ENCODE assay signal across 18 mouse cellular contexts in the genomic region with DNA sequence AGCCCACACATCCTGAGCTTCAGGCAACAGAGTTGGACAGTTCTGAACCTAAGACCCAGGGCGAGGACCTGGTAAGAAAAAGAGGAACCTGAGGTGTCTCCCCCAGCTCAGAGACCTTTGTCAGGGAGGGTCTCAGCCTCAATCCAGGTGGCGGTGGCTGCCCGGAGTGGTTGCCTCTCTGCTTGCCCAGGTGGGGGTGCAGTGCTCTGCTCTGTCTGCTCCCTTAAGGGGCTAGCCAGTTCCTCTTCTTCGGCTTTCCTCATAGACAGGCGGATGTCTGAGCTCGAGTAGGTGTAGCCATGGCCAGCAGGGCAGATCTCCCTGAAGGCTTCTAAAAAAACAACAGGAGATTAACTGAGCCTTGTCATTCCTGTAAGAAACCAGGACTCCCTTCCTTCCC.
"Had no signal": no experiment of that assay in that cellular context is flagged by ENCODE, and none has a peak within 500 bp of the region (broad histone marks: within the 10 kb centered on the region; RNA-seq: fewer than 3 reads in every experiment).

No protein-coding gene starts in this region.

- DNase-seq: kidney, adult 18-20 months; kidney, postnatal 25 days; layer of hippocampus, adult 9-11 months; liver, postnatal 0 days; lung, embryonic 14.5 days; midbrain, embryonic 14.5 days; thymus, postnatal 36 days had no signal

- H3K4me1 ChIP-seq: neural tube, embryonic 12.5 days; neural tube, embryonic 15.5 days had no signal

- H3K4me3 ChIP-seq: layer of hippocampus, adult 2 months; limb, embryonic 12.5 days; limb, embryonic 15.5 days; neural tube, embryonic 12.5 days; neural tube, embryonic 15.5 days; stomach, embryonic 15.5 days had no signal

- H3K27ac ChIP-seq: kidney, postnatal 0 days; layer of hippocampus, adult 2 months; limb, embryonic 12.5 days; limb, embryonic 15.5 days; liver, embryonic 14.5 days; macrophage; neural tube, embryonic 12.5 days; neural tube, embryonic 15.5 days; stomach, embryonic 15.5 days had no signal

- ATAC-seq: intestine, embryonic 16.5 days; liver, postnatal 0 days; lung, postnatal 0 days had no signal
